Mouse (Mus musculus) myocyte (in vitro differentiated cells): ENCODE results near the gene Ccnd3. TPM values are rescaled to one million over a fixed set of nuclear protein-coding genes. Genes with fewer than 3 reads are reported as not detected.

Experiments used
- H3K27me3 ChIP-seq: one replicate; pipeline ENCODE4 v1.6.1; 2011; ENCODE audit not compliant: control insufficient read depth, insufficient read depth, insufficient read length
- H3K36me3 ChIP-seq: one replicate; pipeline ENCODE4 v1.6.1; 2011; ENCODE audit not compliant: control insufficient read depth, insufficient read depth
- H3K4me2 ChIP-seq: one replicate; pipeline ENCODE4 v1.6.1; 2011; ENCODE audit warnings: low read depth, control low read depth
- H3K4me3 ChIP-seq: one replicate; pipeline ENCODE4 v1.5.1; 2011; ENCODE audit warnings: mild to moderate bottlenecking, control low read depth, moderate library complexity
- H3K79me2 ChIP-seq: one replicate; pipeline ENCODE4 v1.6.1; 2011; ENCODE audit not compliant: control insufficient read depth, insufficient read depth
- H3ac ChIP-seq: one replicate; pipeline ENCODE4 v1.6.1; 2011; ENCODE audit not compliant: control insufficient read depth, insufficient read length
- CEBPB ChIP-seq: IDR thresholded peaks from 2 replicates; pipeline ENCODE4 v1.6.1; 2011; ENCODE audit warnings: mild to moderate bottlenecking, moderate library complexity; ENCODE audit not compliant: poor library complexity, insufficient read depth, severe bottlenecking
- E2F4 ChIP-seq: IDR thresholded peaks from one replicate; pipeline ENCODE4 v1.6.1; 2011; ENCODE audit warnings: mild to moderate bottlenecking, control low read depth, moderate library complexity; ENCODE audit not compliant: insufficient read depth
- MAX ChIP-seq: IDR thresholded peaks from one replicate; pipeline ENCODE4 v1.6.1; 2011; ENCODE audit warnings: low read depth, mild to moderate bottlenecking, control low read depth
- MYOD1 ChIP-seq, 3 experiments: IDR thresholded peaks; one replicate each; pipeline ENCODE4 v1.6.1; 2011; ENCODE audit warnings: control low read depth in 2 of 3, low read depth in 2 of 3, mild to moderate bottlenecking in 2 of 3, moderate library complexity in 1 of 3; ENCODE audit not compliant: insufficient read length in 2 of 3, control insufficient read depth in 1 of 3
- MYOG ChIP-seq, 3 experiments: IDR thresholded peaks; one replicate each; pipeline ENCODE4 v1.6.1; 2011; ENCODE audit warnings: control low read depth in 2 of 3, low read depth in 2 of 3, mild to moderate bottlenecking in 2 of 3; ENCODE audit not compliant: insufficient read length in 2 of 3, control insufficient read depth in 1 of 3, insufficient read depth in 1 of 3
- POLR2A ChIP-seq: IDR thresholded peaks from one replicate; pipeline ENCODE4 v1.6.1; 2011; ENCODE audit warnings: low read depth, mild to moderate bottlenecking, control low read depth, moderate library complexity; ENCODE audit not compliant: insufficient read length
- POLR2AphosphoS2 ChIP-seq: IDR thresholded peaks from one replicate; pipeline ENCODE4 v1.6.1; 2011; ENCODE audit warnings: low read depth, control low read depth; ENCODE audit not compliant: insufficient read length
- REST ChIP-seq: IDR thresholded peaks from one replicate; pipeline ENCODE4 v1.6.1; 2011; ENCODE audit warnings: mild to moderate bottlenecking, control low read depth, moderate library complexity; ENCODE audit not compliant: insufficient read depth, insufficient read length
- SRF ChIP-seq: IDR thresholded peaks from one replicate; pipeline ENCODE4 v1.6.1; 2011; ENCODE audit warnings: low read depth; ENCODE audit not compliant: control insufficient read depth, insufficient read length
- TCF12 ChIP-seq: IDR thresholded peaks from one replicate; pipeline ENCODE4 v1.6.1; 2011; ENCODE audit warnings: mild to moderate bottlenecking, control low read depth; ENCODE audit not compliant: poor library complexity, insufficient read depth, severe bottlenecking
- TCF3 ChIP-seq: IDR thresholded peaks from one replicate; pipeline ENCODE4 v1.6.1; 2011; ENCODE audit warnings: low read depth, control low read depth; ENCODE audit not compliant: insufficient read length
- USF1 ChIP-seq: IDR thresholded peaks from one replicate; pipeline ENCODE4 v1.6.1; 2011; ENCODE audit warnings: low read depth, mild to moderate bottlenecking, control low read depth, moderate library complexity
- polyA plus RNA-seq: library from polyadenylated mRNA; unstranded; fragments of >200 nt; fragmentation: generic; extraction: Trizol; gene quantifications from one replicate; pipeline ENCODE4 v1.2.1, GENCODE M21; 2012; ENCODE audit warnings: missing spikeins

Gene Ccnd3
- polyA plus RNA-seq, 1 experiment = 858 TPM

DNA sequence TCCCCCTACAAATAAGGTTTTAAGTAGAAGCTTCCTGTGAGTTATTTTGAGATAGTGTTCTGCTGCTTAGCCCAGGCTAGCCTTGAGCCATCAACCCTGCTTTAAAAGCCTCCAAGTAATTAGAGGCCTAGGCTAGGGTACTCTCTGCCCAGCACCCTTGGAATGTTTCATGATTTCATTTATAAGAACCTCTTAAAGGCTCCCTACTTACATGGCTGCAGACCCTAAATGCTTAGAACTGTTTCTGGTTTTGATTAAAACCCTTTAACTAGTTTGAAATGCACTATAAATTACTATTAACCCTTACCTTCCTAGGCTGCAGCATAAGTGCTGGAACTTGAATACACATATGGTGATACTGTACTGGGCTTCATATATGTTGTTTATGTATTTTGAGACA is 67.6 kb downstream of the Ccnd3 start:
- Histone ChIP-seq H3K36me3 (no peaks in the 10 kb centered on the region), H3K27me3 (no peaks in the 10 kb centered on the region), H3K4me3 (no peak overlapping the region), H3K4me2 (no peak overlapping the region), H3ac (no peak overlapping the region), H3K79me2 (no peaks in the 10 kb centered on the region)
- TF ChIP-seq REST (no peak), E2F4 (no peak), USF1 (no peak), SRF (no peak), POLR2A (no peak), TCF12 (no peak), MYOD1 (IDR thresholded peaks at IDR 0.05; ENCODE audit: control insufficient read depth in 1 of 3, insufficient read length in 2 of 3, low read depth in 2 of 3) (no peak), MYOG (IDR thresholded peaks at IDR 0.05; ENCODE audit: control insufficient read depth in 1 of 3, insufficient read depth in 1 of 3, insufficient read length in 2 of 3, low read depth in 2 of 3) (no peak), CEBPB (no peak), POLR2AphosphoS2 (no peak), TCF3 (no peak), MAX (no peak)

- TF ChIP-seq SRF (no peak), REST (no peak), MYOG (IDR thresholded peaks at IDR 0.05; ENCODE audit: control insufficient read depth in 1 of 3, insufficient read depth in 1 of 3, insufficient read length in 2 of 3, low read depth in 2 of 3) (no peak), POLR2A (no peak), CEBPB (no peak), TCF12 (no peak), E2F4 (no peak), MYOD1 (IDR thresholded peaks at IDR 0.05; ENCODE audit: control insufficient read depth in 1 of 3, insufficient read length in 2 of 3, low read depth in 2 of 3) (no peak), MAX (no peak), POLR2AphosphoS2 (no peak)
- H3K4me2 ChIP-seq = no peak overlapping the region
- no peaks in the 10 kb centered on the region for H3K27me3 ChIP-seq
- H3ac ChIP-seq = no peak overlapping the region
- no peaks in the 10 kb centered on the region for H3K36me3 ChIP-seq
- no peak overlapping the region for H3K4me3 ChIP-seq
- H3K79me2 ChIP-seq = no peaks in the 10 kb centered on the region
These were observed 69.2 kb downstream of the Ccnd3 start for GRCm38 (mm10) chr17:47574028-47574427.

DNA sequence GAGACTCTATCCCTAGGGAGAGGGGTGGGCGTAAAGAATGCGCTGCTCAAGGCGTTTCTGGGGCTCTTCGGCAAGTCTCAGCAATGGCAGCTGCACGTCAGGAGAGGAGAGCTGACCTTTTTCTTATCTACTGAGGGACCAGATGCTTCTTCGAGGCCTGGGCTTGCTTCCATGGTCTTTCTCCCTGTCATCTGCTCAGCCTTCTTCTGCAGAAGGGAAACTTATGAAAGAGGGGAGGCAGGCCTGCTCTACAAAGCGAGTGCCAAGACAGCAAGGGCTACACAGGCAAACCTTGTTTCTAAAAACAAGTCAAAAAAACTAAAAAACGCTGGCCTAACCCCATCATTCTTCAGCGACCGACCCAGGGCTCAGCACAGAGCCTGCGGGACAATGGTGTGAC is 70.0 kb downstream of the Ccnd3 start:
- Histone ChIP-seq H3K4me2 (no peak overlapping the region), H3K27me3 (no peaks in the 10 kb centered on the region), H3K4me3 (no peak overlapping the region), H3K36me3 (no peaks in the 10 kb centered on the region), H3K79me2 (no peaks in the 10 kb centered on the region), H3ac (no peak overlapping the region)
- TF ChIP-seq MYOD1 (IDR thresholded peaks at IDR 0.05; ENCODE audit: control insufficient read depth in 1 of 3, insufficient read length in 2 of 3, low read depth in 2 of 3) = peak in 1 of 3 experiments; percentile 13
- TF ChIP-seq POLR2A = no peak

GRCm38 (mm10) chr17:47578655-47579054 is 73.8 kb downstream of the Ccnd3 start:
- Histone ChIP-seq H3K36me3 (no peaks in the 10 kb centered on the region), H3K79me2 (no peaks in the 10 kb centered on the region), H3ac (no peak overlapping the region), H3K4me2 (no peak overlapping the region), H3K4me3 (no peak overlapping the region), H3K27me3 (no peaks in the 10 kb centered on the region)
- no peak for TF ChIP-seq REST
- no peak for TF ChIP-seq MYOG (IDR thresholded peaks at IDR 0.05; ENCODE audit: control insufficient read depth in 1 of 3, insufficient read depth in 1 of 3, insufficient read length in 2 of 3, low read depth in 2 of 3)
- no peak for TF ChIP-seq E2F4
- no peak for TF ChIP-seq MAX
- no peak for TF ChIP-seq POLR2A
- TF ChIP-seq TCF12 = no peak
- TF ChIP-seq USF1 = no peak
- no peak for TF ChIP-seq TCF3
- TF ChIP-seq POLR2AphosphoS2 = no peak
- TF ChIP-seq SRF = no peak
- no peak for TF ChIP-seq MYOD1 (IDR thresholded peaks at IDR 0.05; ENCODE audit: control insufficient read depth in 1 of 3, insufficient read length in 2 of 3, low read depth in 2 of 3)
- TF ChIP-seq CEBPB = no peak

DNA sequence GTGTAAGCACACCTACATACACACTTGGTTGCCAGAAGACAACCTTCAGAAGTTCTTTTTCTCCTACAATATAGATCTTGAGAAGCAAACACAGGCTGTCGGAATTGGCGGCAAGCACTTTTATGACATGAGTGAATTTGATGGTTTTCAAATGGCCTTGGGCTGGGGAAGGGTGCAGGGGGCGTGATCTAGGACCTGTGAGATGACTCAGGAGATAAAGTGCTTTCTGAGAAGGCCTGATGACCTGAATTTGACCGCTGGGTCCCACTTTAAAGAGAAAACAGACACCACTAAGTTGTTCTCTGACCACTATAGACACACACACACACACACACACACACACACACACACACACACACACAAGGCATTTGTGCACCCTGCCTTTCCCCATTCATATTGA is 76.1 kb downstream of the Ccnd3 start:
- Histone ChIP-seq H3ac (no peak overlapping the region), H3K27me3 (no peaks in the 10 kb centered on the region), H3K36me3 (no peaks in the 10 kb centered on the region), H3K4me3 (no peak overlapping the region), H3K79me2 (no peaks in the 10 kb centered on the region), H3K4me2 (no peak overlapping the region)
- TF ChIP-seq CEBPB = no peak
- no peak for TF ChIP-seq POLR2AphosphoS2
- no peak for TF ChIP-seq E2F4
- TF ChIP-seq MYOG (IDR thresholded peaks at IDR 0.05; ENCODE audit: control insufficient read depth in 1 of 3, insufficient read depth in 1 of 3, insufficient read length in 2 of 3, low read depth in 2 of 3) = no peak
- TF ChIP-seq REST = no peak
- TF ChIP-seq MAX = no peak
- TF ChIP-seq MYOD1 (IDR thresholded peaks at IDR 0.05; ENCODE audit: control insufficient read depth in 1 of 3, insufficient read length in 2 of 3, low read depth in 2 of 3) = no peak
- TF ChIP-seq TCF3 = no peak
- TF ChIP-seq SRF = no peak
- no peak for TF ChIP-seq USF1
- TF ChIP-seq POLR2A = no peak
- TF ChIP-seq TCF12 = no peak
